ENCODE assay signal across 12 mouse cellular contexts in the genomic region with DNA sequence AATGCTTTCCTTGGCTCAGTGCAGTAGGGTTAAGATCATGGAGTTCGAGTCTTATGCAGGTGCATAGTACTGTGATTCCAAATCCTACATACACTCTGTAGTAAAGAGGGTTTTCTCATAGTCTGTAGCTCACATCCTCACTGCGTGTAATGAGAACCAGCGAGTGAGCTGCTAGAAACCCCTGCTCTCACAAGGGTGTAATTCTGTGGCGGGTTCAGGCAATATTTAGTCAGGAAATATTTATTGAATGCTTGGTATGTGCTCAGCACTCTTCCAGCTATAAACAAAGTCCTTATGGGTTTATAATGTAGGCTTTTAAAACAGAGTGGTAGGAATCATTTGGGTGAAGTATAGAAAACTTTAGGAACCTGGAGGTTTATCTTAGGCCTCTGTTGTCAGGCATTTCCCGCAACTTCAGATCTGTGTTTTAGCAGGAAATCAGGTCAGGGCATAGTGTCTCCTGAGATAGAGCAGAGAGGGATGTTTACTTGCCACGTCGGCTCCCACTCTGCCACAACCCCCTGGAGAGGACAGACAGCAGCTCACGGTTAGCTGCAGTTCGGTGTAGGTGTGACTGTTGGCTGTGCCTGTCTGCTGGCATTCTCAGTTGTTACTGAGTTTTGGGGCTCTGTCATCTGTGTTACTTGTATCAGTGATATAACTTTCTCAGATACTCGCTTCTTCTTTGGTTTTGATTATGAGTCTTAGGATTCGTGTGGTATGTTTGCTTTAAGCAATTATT. TPM values are rescaled to one million over a fixed set of nuclear protein-coding genes. Genes with fewer than 3 reads are reported as not detected.
DNase-seq lines count a peak whose midpoint lies in the region; ATAC-seq lines count a peak whose summit lies in the region.
"Had no signal": no experiment of that assay in that cellular context is flagged by ENCODE, and none has a peak within 500 bp of the region (broad histone marks: within the 10 kb centered on the region; RNA-seq: fewer than 3 reads in every experiment).

No protein-coding gene starts in this region.

- no peak for DNase-seq in heart, postnatal 10 days
- no peak for DNase-seq in lung, postnatal 4 days
- peak; percentile 41 for DNase-seq in induced T-regulatory cell, adult 2 months (ENCODE audit: low read depth)
- no peak for DNase-seq in left cerebral cortex, adult 9 months (ENCODE audit: low spot score in 2 of 2)
- no peak for DNase-seq in left cerebral cortex, postnatal 10 days (ENCODE audit: extremely low spot score in 1 of 2, low spot score in 2 of 2)
- DNase-seq: cerebellum, adult 8-10 months; lung, postnatal 14 days; right cerebral cortex, adult 18-20 months; thymus, postnatal 14 days had no signal

- H3K4me3 ChIP-seq in heart, embryonic 14.5 days (ENCODE audit: control insufficient read depth in 1 of 2, insufficient read depth in 1 of 2, low read depth in 1 of 2, low read length in 2 of 2): no peak overlapping the region
- no peak overlapping the region for H3K4me3 ChIP-seq in lung, embryonic 15.5 days
- H3K4me3 ChIP-seq in neural tube, embryonic 15.5 days (replicated peaks): no peak overlapping the region

- H3K27ac ChIP-seq in heart, embryonic 14.5 days (replicated peaks in 1 of 2; ENCODE audit: control insufficient read depth in 1 of 2, insufficient read depth in 1 of 2, low read depth in 2 of 2, low read length in 2 of 2): peak overlapping the region; percentile 29 to 51
- peak overlapping the region; percentile 10 for H3K27ac ChIP-seq in lung, embryonic 15.5 days
- H3K27ac ChIP-seq in neural tube, embryonic 15.5 days (replicated peaks): peak overlapping the region; percentile 37; the same call in 1 of the 2 replicates

- WGBS in heart, embryonic 14.5 days: 20% methylated on average over 11 of the region's 11 CpGs
- 15% methylated on average over 11 of the region's 11 CpGs for WGBS in lung, embryonic 15.5 days
- 51% methylated on average over 11 of the region's 11 CpGs for WGBS in neural tube, embryonic 15.5 days

- intact Hi-C loops in heart, postnatal 10 days (cut with DNase I): no loop called here
- intact Hi-C loops in left cerebral cortex, postnatal 10 days (cut with DNase I): no loop called here

- 0 out of 2 replicates have a peak overlapping the region, but pooled peaks have one; percentile 34 for H3K9ac ChIP-seq in heart, embryonic 14.5 days (ENCODE audit: low read length)
- H3K9ac ChIP-seq in lung, embryonic 15.5 days: no peak overlapping the region
- no peak overlapping the region for H3K9ac ChIP-seq in neural tube, embryonic 15.5 days (replicated peaks)

- ATAC-seq in heart, embryonic 14.5 days (ENCODE audit: insufficient number of reproducible peaks, insufficient read depth, low FRiP score, low read depth): no peak
- ATAC-seq in lung, embryonic 15.5 days (ENCODE audit: borderline replicate concordance, extremely low read depth, low FRiP score, low TSS enrichment): no peak
- ATAC-seq in neural tube, embryonic 15.5 days (ENCODE audit: low FRiP score): no peak

- no peaks in the 10 kb centered on the region for H3K9me3 ChIP-seq in heart, embryonic 14.5 days (ENCODE audit: control insufficient read depth, low read length)
- no peaks in the 10 kb centered on the region for H3K9me3 ChIP-seq in lung, embryonic 15.5 days
- H3K9me3 ChIP-seq in neural tube, embryonic 15.5 days (replicated peaks): no peaks in the 10 kb centered on the region

- peaks cover 10 to 42% of the 10 kb centered on the region in 2 experiments for H3K4me1 ChIP-seq in heart, embryonic 14.5 days (ENCODE audit: control insufficient read depth in 2 of 2, insufficient read depth in 2 of 2, low read length in 2 of 2)
- H3K4me1 ChIP-seq in lung, embryonic 15.5 days: peaks cover 50% of the 10 kb centered on the region
- H3K4me1 ChIP-seq in neural tube, embryonic 15.5 days: peaks cover 27% of the 10 kb centered on the region

- peak overlapping the region; percentile 15 for H3K4me2 ChIP-seq in heart, embryonic 14.5 days (ENCODE audit: low read length)
- no peak overlapping the region for H3K4me2 ChIP-seq in lung, embryonic 15.5 days
- H3K4me2 ChIP-seq in neural tube, embryonic 15.5 days: no peak overlapping the region

- no peaks in the 10 kb centered on the region for H3K36me3 ChIP-seq in heart, embryonic 14.5 days (ENCODE audit: control insufficient read depth, insufficient read depth, low read length)
- H3K36me3 ChIP-seq in lung, embryonic 15.5 days: no peaks in the 10 kb centered on the region
- no peaks in the 10 kb centered on the region for H3K36me3 ChIP-seq in neural tube, embryonic 15.5 days

- no peaks in the 10 kb centered on the region for H3K27me3 ChIP-seq in heart, embryonic 14.5 days (ENCODE audit: control insufficient read depth, insufficient read depth, low read length)
- no peaks in the 10 kb centered on the region for H3K27me3 ChIP-seq in lung, embryonic 15.5 days
- no peaks in the 10 kb centered on the region for H3K27me3 ChIP-seq in neural tube, embryonic 15.5 days (replicated peaks)

RNA-seq across cellular contexts. Expression of gene Eml4, which starts 15.1 kb away (rescaled TPM):
- 16.9 and 20.7 TPM in 2 replicates for polyA plus RNA-seq in heart, embryonic 14.5 days (2014; fragmentation: Nextera tagmentation; extraction: Ambion mirVana)
- 10 to 100 TPM; 10.5 to 12.9 TPM for total RNA-seq in heart, postnatal 10 days (2021)
- polyA plus RNA-seq in lung, embryonic 15.5 days (2015; fragmentation: Nextera tagmentation; extraction: Ambion mirVana): 33.7 and 33.8 TPM in 2 replicates
- 28.8 and 29.9 TPM in 2 replicates for polyA plus RNA-seq in neural tube, embryonic 15.5 days (2015; fragmentation: Nextera tagmentation; extraction: Ambion mirVana)
- 10 to 100 TPM; 24.4 to 30.2 TPM for total RNA-seq in left cerebral cortex, postnatal 10 days (2021)
